Mouse (Mus musculus): ENCODE data around the gene Trim67. TPM values are rescaled to one million over a fixed set of nuclear protein-coding genes. Genes with fewer than 3 reads are reported as not detected.
A peak's percentile ranks its signal among the peaks of the same experiment; 100 is the strongest.

The Trim67 gene
- total RNA-seq, 2 experiments from 2014 or later, result 2.0 to 2.2 TPM

DNA sequence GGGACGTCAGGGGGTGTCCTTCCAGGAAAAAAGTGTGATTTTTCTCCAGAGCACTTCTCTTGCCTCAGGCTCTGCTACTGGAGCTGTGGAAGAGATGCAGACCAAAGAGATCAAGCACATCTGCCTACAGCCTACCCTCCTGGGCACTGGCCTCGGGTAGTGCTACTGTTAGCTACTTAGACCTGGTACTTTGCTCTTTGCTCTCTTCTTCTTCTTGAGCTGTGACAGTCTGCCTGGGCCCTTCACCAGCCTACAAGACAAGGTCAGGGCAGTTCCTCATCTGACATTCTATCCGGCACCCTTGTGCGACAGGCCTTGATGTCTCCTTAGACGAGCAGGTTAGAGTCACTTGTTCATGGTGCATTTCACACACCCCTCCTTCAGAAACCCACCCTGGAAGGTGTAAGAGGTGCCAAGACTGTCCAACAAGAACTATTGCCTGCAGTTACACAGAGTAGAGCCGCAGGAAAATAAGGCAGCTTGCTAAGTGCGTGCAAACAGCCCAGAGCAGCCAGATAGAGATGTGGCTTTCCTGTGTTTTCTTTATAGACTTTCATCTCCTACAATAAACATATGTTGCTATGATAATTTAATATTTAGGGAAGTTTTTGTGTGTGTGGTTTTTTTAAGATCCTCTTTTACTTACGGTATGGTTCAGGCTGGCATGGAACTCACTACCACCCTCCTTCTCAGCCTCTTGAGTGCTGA lies 3.0 kb downstream of the Trim67 start:
- H3K4me3 ChIP-seq, result no peak overlapping the region
- intact Hi-C loops (cut with DNase I), result no loop called here
- no peak for TF ChIP-seq CTCF (IDR thresholded peaks at IDR 0.05)
- DNase-seq (ENCODE audit: extremely low spot score in 1 of 2, low spot score in 2 of 2), result no peak
- H3K27ac ChIP-seq, result no peak overlapping the region

DNA sequence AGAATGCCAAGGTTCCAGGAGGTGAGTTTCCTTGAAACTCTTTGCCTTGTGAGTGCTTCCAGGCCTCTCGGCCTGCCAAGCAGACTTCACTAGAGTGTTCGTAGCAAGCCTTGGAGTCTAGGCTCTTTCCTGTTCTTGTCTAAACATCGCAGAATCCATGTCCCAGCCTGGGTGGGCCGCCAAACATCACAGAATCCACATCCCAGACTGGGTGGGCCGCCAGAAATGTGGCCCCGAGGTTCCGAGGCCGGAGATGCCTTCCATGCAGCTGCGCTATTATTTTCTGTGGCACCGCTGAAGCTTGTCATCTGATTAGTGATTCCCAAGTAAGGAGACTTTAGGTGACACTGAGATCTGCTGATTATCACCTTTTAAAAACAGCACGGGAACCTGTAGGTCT lies 7.7 kb downstream of the Trim67 start:
- Histone ChIP-seq H3K27ac (no peak overlapping the region), H3K4me3 (no peak overlapping the region)
- intact Hi-C loops (cut with DNase I), result no loop called here
- DNase-seq (ENCODE audit: extremely low spot score in 1 of 2, low spot score in 2 of 2), result no peak
- TF ChIP-seq CTCF (IDR thresholded peaks at IDR 0.05), result no peak

DNA sequence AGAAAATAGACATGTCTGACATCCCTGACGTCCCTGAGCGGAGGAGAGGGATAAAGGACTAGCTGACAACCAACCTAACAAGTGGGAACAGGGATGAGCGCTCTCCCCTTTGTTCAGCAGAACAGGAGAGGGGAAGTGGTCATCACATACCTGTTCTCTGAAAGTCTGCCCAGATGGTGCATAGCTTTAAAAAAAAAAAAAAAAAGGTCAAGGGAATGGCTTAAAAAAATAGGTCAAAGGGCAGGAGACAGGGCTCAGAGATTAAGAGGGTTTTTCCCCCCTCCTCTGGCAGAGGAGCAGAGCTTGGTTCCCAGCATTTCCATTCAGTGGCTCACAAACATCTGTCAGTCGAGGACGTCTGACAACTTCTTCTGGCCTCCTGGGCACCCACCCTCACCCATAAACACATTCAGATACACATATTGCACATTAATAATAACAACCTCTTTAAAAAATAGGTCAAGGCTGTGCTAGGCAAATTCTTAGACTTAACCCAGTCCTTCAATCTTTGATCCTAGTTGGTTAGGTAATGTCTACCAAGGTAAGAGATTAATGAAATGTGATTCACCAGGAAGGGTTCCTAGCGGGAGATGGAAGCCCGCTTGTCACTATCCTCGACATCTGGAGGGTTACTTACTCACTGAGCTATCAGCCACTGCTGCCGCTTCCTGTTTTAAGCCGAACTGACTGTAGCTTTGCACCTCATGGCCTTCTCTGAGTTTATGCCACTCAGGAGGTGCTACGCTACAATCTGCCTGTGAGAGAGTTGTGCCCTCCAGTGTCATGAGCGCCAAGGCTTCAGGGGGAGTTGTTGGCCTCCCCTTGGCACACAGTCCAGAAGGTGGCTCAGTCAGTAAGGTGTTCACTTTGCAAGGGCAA lies 11.2 kb downstream of the Trim67 start:
- H3K27ac ChIP-seq, result no peak overlapping the region
- TF ChIP-seq CTCF (IDR thresholded peaks at IDR 0.05), result no peak
- DNase-seq (ENCODE audit: extremely low spot score in 1 of 2, low spot score in 2 of 2), result no peak
- no peak overlapping the region for H3K4me3 ChIP-seq
- intact Hi-C loops (cut with DNase I), result no loop called here

DNA sequence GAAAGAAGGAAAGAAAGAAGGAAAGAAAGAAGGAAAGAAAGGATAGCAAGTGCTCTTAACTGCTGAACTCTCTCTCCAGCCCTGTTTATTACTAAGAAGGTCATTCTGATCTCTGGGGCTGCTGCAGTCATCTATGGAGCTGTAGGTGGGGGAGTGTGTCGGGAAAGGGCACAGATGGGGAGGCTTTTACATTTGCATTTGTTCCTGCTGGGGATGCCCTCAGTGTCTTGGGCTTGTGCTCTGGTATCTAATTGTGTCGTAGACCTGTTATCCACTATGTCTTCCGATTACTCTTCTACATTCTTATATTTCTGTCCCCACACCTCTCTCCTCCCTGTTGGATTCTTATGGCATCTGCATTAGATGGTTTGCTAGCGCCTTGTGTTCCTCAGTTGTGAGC lies 13.1 kb downstream of the Trim67 start:
- H3K27ac ChIP-seq, result no peak overlapping the region
- intact Hi-C loops (cut with DNase I), result no loop called here
- TF ChIP-seq CTCF (IDR thresholded peaks at IDR 0.05), result no peak
- no peak overlapping the region for H3K4me3 ChIP-seq
- DNase-seq (ENCODE audit: extremely low spot score in 1 of 2, low spot score in 2 of 2), result no peak

DNA sequence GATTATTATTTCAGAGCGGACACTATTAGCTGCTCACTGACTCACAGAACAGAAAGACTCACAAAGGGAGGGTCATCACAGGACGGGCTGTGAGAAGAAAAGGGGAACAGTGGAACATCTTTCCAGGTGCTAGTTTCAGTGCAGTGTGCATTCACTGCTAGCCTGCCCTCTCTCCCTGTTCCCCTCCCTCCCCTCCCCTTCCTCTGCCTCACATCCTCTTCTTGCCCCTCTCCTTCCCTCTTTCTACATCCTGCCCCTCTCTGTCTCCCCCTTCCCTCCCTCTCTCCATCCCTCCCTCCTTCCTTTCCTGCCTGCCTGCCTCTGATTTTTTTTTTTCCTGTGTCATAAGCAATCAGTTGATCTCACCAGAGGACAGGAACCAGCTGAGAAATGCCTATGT lies 16.5 kb downstream of the Trim67 start:
- no peak for TF ChIP-seq CTCF (IDR thresholded peaks at IDR 0.05)
- no peak overlapping the region for H3K4me3 ChIP-seq
- DNase-seq (ENCODE audit: extremely low spot score in 1 of 2, low spot score in 2 of 2), result no peak
- H3K27ac ChIP-seq, result no peak overlapping the region
- intact Hi-C loops (cut with DNase I), result no loop called here

DNA sequence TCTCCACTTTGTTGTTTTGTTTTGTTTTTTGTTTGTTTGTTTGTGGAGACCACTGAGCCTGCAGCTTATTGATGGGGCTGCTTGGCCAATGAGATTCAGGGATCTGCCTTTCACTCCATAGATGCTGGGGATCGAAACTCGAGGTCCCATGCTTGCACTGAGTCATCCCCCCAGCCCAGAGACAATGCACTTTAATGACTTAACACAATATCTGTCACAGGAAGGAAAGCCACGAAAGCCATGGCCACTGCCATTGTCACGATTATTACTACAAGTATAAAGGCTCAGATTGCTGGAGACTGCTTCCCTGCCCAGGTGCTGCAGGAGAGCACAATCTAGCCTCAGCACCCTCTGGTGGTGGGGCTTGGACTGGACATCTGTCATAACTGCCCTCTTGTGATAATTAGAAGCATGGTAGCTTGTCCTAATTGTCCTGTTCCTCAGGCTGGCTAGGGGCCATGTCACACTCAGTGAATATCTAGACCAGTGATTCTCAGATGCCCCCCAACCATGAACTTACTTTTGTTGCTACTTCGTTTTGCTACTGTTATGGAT lies 17.2 kb downstream of the Trim67 start:
- no peak overlapping the region for H3K27ac ChIP-seq
- TF ChIP-seq CTCF (IDR thresholded peaks at IDR 0.05), result peak; percentile 41
- H3K4me3 ChIP-seq, result no peak overlapping the region
- intact Hi-C loops (cut with DNase I), result loop anchor here (5.0 kb wide), 1 partner anchor 53 kb away; no protein-coding TSS in a partner anchor
- DNase-seq (ENCODE audit: extremely low spot score in 1 of 2, low spot score in 2 of 2), result no peak

DNA sequence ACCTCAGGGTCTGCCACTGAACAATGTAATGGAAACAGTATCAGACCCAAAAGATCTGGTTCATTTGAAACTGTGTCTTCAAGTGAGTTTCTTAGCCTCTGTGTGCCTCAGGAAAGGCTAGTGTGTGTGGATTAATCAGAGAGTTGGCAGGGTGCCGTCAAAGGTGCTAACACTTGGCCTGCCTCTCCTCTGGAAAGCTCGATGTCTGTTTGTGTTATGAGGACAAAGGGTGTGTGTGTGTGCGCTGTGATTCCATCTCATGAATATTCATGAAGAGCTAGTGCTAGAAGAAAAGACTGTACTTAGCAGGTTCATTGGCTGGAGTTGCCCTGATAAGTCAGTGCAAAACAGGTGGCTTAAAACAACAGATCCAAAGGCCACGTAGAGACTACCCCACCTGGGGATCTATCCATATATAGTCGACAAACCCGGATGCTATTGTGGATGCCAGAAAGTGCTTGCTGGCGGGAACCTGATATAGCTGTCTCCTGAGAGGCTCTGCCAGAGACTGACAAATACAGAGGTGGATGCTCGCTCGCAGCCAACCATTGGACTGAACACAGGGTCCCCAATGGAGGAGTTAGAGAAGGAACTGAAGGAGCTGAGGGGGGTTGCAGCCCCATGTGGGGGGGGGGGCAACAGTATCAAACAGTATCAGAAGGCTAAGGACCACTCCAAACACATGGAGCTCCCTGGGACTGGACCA lies 17.9 kb downstream of the Trim67 start:
- intact Hi-C loops (cut with DNase I), result loop anchor here (5.0 kb wide), 1 partner anchor 54 kb away; no protein-coding TSS in a partner anchor
- no peak for TF ChIP-seq CTCF (IDR thresholded peaks at IDR 0.05)
- Histone ChIP-seq H3K27ac (no peak overlapping the region), H3K4me3 (no peak overlapping the region)
- DNase-seq (ENCODE audit: extremely low spot score in 1 of 2, low spot score in 2 of 2), result no peak

DNA sequence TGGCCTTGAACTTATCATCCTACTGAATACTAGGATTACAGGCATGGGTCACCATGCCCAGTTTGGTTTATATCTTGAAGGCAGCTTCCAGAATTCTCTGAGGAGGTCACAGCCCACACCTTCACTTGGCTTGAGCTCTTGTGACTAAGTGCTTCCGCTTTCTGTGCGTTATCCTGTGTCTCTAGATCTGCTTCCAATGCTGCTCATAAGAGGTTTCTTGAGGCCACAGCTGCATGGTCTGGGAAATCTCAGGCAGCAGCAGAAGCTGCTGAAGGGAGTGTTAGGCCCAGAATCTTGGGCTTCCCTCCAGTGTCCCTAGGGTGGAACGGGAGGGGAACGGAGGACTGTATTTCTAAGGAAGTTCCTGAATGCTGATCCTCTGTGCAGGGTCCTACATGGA lies 20.4 kb downstream of the Trim67 start:
- H3K4me3 ChIP-seq, result no peak overlapping the region
- H3K27ac ChIP-seq, result no peak overlapping the region
- no peak for DNase-seq (ENCODE audit: extremely low spot score in 1 of 2, low spot score in 2 of 2)
- intact Hi-C loops (cut with DNase I), result loop anchor here (5.0 kb wide), 1 partner anchor 56 kb away; no protein-coding TSS in a partner anchor
- TF ChIP-seq CTCF (IDR thresholded peaks at IDR 0.05), result no peak

DNA sequence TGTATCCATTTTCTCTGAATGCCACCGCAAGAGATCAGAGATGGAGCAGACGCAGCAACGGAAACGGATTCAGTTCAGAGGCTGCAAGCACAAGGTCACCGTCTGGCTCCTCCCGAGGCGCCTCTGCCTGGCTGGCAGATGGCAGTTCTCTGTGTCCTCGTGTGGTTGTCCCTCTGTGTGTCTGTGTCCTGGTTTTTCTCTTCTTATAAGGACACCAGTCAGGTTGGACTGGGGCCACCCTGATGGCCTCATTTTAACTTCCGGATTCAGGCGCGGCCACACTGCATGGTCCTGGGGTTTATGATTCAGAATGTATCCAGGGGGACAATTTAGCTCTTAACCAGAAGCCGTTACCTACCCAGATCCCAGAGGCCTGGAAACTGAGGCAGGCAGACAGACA lies 23.0 kb downstream of the Trim67 start:
- Histone ChIP-seq H3K4me3 (no peak overlapping the region), H3K27ac (no peak overlapping the region)
- intact Hi-C loops (cut with DNase I), result no loop called here
- no peak for TF ChIP-seq CTCF (IDR thresholded peaks at IDR 0.05)
- DNase-seq (ENCODE audit: extremely low spot score in 1 of 2, low spot score in 2 of 2), result no peak

DNA sequence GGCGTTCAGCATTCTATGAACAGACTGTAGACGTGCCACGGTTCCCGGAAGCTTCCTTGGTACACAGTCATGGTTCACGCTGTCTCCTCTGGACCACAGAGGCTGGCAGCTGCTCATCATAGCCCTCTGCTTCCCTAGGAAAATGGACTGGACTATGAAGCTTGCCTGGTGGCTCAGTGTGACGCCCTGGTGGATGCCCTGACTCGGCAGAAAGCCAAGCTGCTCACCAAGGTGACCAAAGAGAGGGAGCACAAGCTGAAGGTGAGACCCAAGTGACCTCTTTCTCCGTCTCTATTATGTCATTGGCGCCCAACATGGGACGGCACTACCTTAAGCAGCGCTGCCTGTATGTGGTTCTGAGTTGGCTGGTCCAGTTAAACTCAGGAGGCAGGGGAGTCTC lies 24.0 kb downstream of the Trim67 start:
- intact Hi-C loops (cut with DNase I), result no loop called here
- H3K27ac ChIP-seq, result no peak overlapping the region
- no peak for DNase-seq (ENCODE audit: extremely low spot score in 1 of 2, low spot score in 2 of 2)
- no peak overlapping the region for H3K4me3 ChIP-seq
- TF ChIP-seq CTCF (IDR thresholded peaks at IDR 0.05), result no peak

DNA sequence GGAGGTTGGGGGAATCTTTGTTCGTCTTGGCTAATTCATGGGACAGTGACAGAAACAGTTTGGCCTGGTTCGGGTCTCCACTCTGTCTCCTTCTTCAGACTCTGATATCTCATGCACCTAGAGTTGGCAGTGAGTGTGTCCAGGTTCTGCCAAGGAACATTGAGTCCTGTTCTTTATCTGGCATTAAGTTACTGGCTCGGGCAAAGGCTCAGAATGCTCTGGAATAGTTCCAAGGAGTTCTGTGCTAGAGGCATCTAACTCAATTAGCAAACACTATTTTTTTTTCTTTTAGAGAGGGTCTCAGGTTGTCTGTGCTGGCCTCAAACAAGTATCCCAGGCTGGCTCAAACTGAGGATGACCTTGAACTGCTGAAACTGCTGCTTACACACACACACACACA lies 24.5 kb downstream of the Trim67 start:
- intact Hi-C loops (cut with DNase I), result no loop called here
- TF ChIP-seq CTCF (IDR thresholded peaks at IDR 0.05), result no peak
- Histone ChIP-seq H3K27ac (no peak overlapping the region), H3K4me3 (no peak overlapping the region)
- DNase-seq (ENCODE audit: extremely low spot score in 1 of 2, low spot score in 2 of 2), result no peak
